Mouse (Mus musculus) heart, postnatal 14 days (tissue): Measurements from ENCODE around the gene Ptgis. TPM values are rescaled to one million over a fixed set of nuclear protein-coding genes. Genes with fewer than 3 reads are reported as not detected.

Experiments
- DNase-seq, 2 experiments: peaks; one replicate each; pipeline ENCODE4 v3.0.0; 2021 to 2022
- intact Hi-C: fragments of 180-260 bp; cut with DNase I; formaldehyde crosslinking; loops from one replicate; pipeline ENCODE4 v1.15.1; 2025
- total RNA-seq, 2 experiments: library from RNA; stranded (reverse); gene quantifications; 2 replicates each; pipeline ENCODE4 v1.2.3; 2021

Gene Ptgis
- total RNA-seq, 2 experiments from 2014 or later, result 24.5 to 25.5 TPM

- intact Hi-C loops, result no loop called here
- peak; percentile 47 to 76 for DNase-seq
Observed at GRCm38 (mm10) chr2:167167515-167168212, 72.7 kb downstream of the Ptgis start.

- no peak for DNase-seq
- intact Hi-C loops, result no loop called here
Observed at GRCm38 (mm10) chr2:167163600-167163999, 76.8 kb downstream of the Ptgis start.

GRCm38 (mm10) chr2:167163134-167163533 is 77.3 kb downstream of the Ptgis start:
- intact Hi-C loops, result no loop called here
- no peak for DNase-seq

GRCm38 (mm10) chr2:167162516-167163021 is 77.8 kb downstream of the Ptgis start:
- DNase-seq, result peak; percentile 75 to 78
- intact Hi-C loops, result no loop called here

- intact Hi-C loops, result no loop called here
- no peak for DNase-seq
Observed at GRCm38 (mm10) chr2:167159721-167160120, 80.7 kb downstream of the Ptgis start.

GRCm38 (mm10) chr2:167158780-167159179 is 81.6 kb downstream of the Ptgis start:
- intact Hi-C loops, result no loop called here
- DNase-seq, result no peak

GRCm38 (mm10) chr2:167156118-167156715 is 84.2 kb downstream of the Ptgis start:
- no peak for DNase-seq
- intact Hi-C loops, result no loop called here

- intact Hi-C loops, result no loop called here
Observed at GRCm38 (mm10) chr2:167155541-167155973, 84.8 kb downstream of the Ptgis start.

GRCm38 (mm10) chr2:167150880-167151279 is 89.5 kb downstream of the Ptgis start:
- no peak for DNase-seq
- intact Hi-C loops, result no loop called here

More at GRCm38 (mm10) chr2:167155541-167155973, 84.8 kb downstream of the Ptgis start:
- DNase-seq, result peak in 1 of 2 experiments; percentile 38

- intact Hi-C loops, result no loop called here
Observed at GRCm38 (mm10) chr2:167150135-167150534, 90.3 kb downstream of the Ptgis start.

GRCm38 (mm10) chr2:167149035-167149434 is 91.4 kb downstream of the Ptgis start:
- intact Hi-C loops, result no loop called here
- no peak for DNase-seq

More at GRCm38 (mm10) chr2:167150135-167150534, 90.3 kb downstream of the Ptgis start:
- DNase-seq, result no peak

- intact Hi-C loops, result no loop called here
- no peak for DNase-seq
Observed at GRCm38 (mm10) chr2:167147708-167148107, 92.7 kb downstream of the Ptgis start.

- no peak for DNase-seq
- intact Hi-C loops, result no loop called here
Observed at GRCm38 (mm10) chr2:167145904-167146303, 94.5 kb downstream of the Ptgis start.

GRCm38 (mm10) chr2:167144439-167145307 is 95.7 kb downstream of the Ptgis start:
- intact Hi-C loops, result no loop called here
- no peak for DNase-seq

- no peak for DNase-seq
- intact Hi-C loops, result no loop called here
Observed at GRCm38 (mm10) chr2:167143914-167144313, 96.5 kb downstream of the Ptgis start.

GRCm38 (mm10) chr2:167142282-167142681 is 98.1 kb downstream of the Ptgis start:
- no peak for DNase-seq
- intact Hi-C loops, result no loop called here

GRCm38 (mm10) chr2:167141810-167142209 is 98.6 kb downstream of the Ptgis start:
- no peak for DNase-seq
- intact Hi-C loops, result no loop called here
